Mouse (Mus musculus) embryo, embryonic 11 days (tissue): ENCODE data around the gene Mycbpap.

Experiments
- DNase-seq: peaks from one replicate; pipeline ENCODE4 v3.0.0-alpha.2; 2015

The Mycbpap gene

GRCm38 (mm10) chr11:94521219-94521843 lies at the start of gene Mycbpap:
Gene Mycbpap (minus strand): TSS chr11:94521742.
- peak; percentile 88 for DNase-seq

- no peak for DNase-seq
These were observed 49.1 kb upstream of the Mycbpap start for GRCm38 (mm10) chr11:94570612-94571011.

GRCm38 (mm10) chr11:94567326-94567725 lies 45.8 kb upstream of the Mycbpap start:
- DNase-seq = no peak

GRCm38 (mm10) chr11:94566534-94566933 lies 45.0 kb upstream of the Mycbpap start:
- DNase-seq = no peak

- no peak for DNase-seq
These were observed 43.6 kb upstream of the Mycbpap start for GRCm38 (mm10) chr11:94565151-94565479.

- DNase-seq = peak; percentile 78
These were observed 43.1 kb upstream of the Mycbpap start, which contains the start of gene Chad for GRCm38 (mm10) chr11:94564437-94565150. Gene Chad (plus strand): TSS chr11:94565047.

- no peak for DNase-seq
These were observed 42.3 kb upstream of the Mycbpap start for GRCm38 (mm10) chr11:94563821-94564220.

GRCm38 (mm10) chr11:94563383-94563782 lies 41.8 kb upstream of the Mycbpap start:
- no peak for DNase-seq

GRCm38 (mm10) chr11:94558226-94558625 lies 36.7 kb upstream of the Mycbpap start:
- no peak for DNase-seq

- no peak for DNase-seq
These were observed 28.9 kb upstream of the Mycbpap start for GRCm38 (mm10) chr11:94550442-94550744.

GRCm38 (mm10) chr11:94549691-94550441 lies 28.3 kb upstream of the Mycbpap start:
- DNase-seq = no peak

GRCm38 (mm10) chr11:94548888-94549690 lies 27.5 kb upstream of the Mycbpap start, which contains the start of gene Rsad1:
Gene Rsad1 (minus strand): TSS chr11:94549255.
- DNase-seq = peak; percentile 93

- DNase-seq = peak; percentile 52
These were observed 26.7 kb upstream of the Mycbpap start for GRCm38 (mm10) chr11:94548041-94548784.

GRCm38 (mm10) chr11:94547271-94547670 lies 25.7 kb upstream of the Mycbpap start:
- no peak for DNase-seq

GRCm38 (mm10) chr11:94546381-94546780 lies 24.8 kb upstream of the Mycbpap start:
- DNase-seq = no peak

- peak; percentile 41 for DNase-seq
These were observed 22.9 kb upstream of the Mycbpap start for GRCm38 (mm10) chr11:94544422-94544821.

GRCm38 (mm10) chr11:94543932-94544331 lies 22.4 kb upstream of the Mycbpap start:
- peak; percentile 77 for DNase-seq

- no peak for DNase-seq
These were observed 21.8 kb upstream of the Mycbpap start for GRCm38 (mm10) chr11:94543344-94543743.

GRCm38 (mm10) chr11:94542400-94542799 lies 20.9 kb upstream of the Mycbpap start:
- DNase-seq = no peak

- no peak for DNase-seq
These were observed 18.2 kb upstream of the Mycbpap start for GRCm38 (mm10) chr11:94539761-94540160.

- DNase-seq = no peak
These were observed 17.3 kb upstream of the Mycbpap start for GRCm38 (mm10) chr11:94538733-94539292.

GRCm38 (mm10) chr11:94533171-94533570 lies 11.6 kb upstream of the Mycbpap start:
- DNase-seq = no peak
